Mouse (Mus musculus): ENCODE measurements around the gene Fgr.

Fgr gene

DNA sequence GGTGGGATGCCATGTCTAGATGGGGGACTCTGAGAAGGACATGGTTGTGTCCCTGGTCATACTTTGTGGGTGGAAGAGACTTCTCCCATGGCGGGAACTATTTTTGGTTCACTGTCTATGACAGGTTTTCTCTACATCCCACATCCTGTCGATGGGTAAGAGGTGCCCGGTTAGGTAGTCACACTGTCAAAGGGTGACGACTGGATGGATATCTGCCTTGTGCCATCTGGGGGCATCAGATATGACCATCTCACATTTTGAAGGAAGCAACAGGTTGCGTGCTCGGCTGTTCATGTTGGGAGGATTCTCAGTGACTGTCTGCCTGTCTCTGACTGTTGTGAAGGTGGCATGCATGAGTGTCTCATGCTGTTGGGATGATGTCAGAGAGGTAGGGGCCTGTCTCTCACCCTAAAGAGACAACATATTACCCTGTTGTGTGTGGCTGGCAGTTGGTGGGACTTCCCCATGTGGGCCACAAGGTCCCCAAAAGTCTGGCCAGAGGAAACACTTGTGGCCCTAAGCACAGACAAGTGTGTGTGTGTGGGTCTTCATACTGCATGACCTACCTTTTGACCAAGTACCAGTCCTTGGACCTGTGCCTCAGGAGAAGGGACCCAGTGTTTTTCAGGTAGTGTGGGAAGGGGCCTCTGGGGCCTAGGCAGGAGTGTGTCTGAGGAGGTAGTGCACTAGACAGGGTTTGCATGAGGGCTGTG lies 77.1 kb downstream of the Fgr start:
- in situ Hi-C loops (cut with MboI, MseI) = no loop called here

DNA sequence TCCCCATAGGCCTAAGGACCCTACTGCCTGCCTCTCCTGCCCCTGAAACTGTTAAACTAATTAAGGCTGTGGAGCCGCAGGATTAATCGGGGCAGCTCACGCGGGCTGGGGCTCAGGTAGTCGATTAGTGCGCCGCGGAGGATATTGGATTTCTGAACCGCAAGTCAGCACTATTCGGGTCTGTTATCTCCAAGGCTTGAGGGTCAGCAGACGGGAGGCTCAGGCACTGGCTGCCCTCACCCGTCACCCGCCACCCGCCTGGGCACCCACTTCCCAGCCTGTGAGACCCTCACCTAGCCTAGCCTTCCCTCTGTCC lies 77.6 kb downstream of the Fgr start:
- in situ Hi-C loops (cut with MboI, MseI) = no loop called here

Data from regulatory T cell (primary cell).